Comparison of ENCODE assay signal across 11 mouse cellular contexts in genomic region chr19:23351808-23352491, GRCm38 (mm10).
DNase-seq lines count a peak whose midpoint lies in the region; ATAC-seq and TF ChIP-seq lines count a peak whose summit lies in the region.
"Had no signal": no experiment of that assay in that cellular context is flagged by ENCODE, and none has a peak within 500 bp of the region (broad histone marks: within the 10 kb centered on the region; RNA-seq: fewer than 3 reads in every experiment).

No protein-coding gene starts in this region.

- H3K9me3 ChIP-seq in heart, embryonic 11.5 days (replicated peaks; ENCODE audit: control insufficient read depth, low read length) = no peaks in the 10 kb centered on the region
- H3K9me3 ChIP-seq in lung, embryonic 15.5 days = no peaks in the 10 kb centered on the region
- H3K9me3 ChIP-seq in forebrain, embryonic 10.5 days = no peaks in the 10 kb centered on the region
- H3K9me3 ChIP-seq: heart, embryonic 15.5 days; midbrain, embryonic 15.5 days had no signal

- H3K4me3 ChIP-seq in heart, embryonic 11.5 days (ENCODE audit: low read depth, low read length) = no peak overlapping the region
- 0 out of 2 replicates have a peak overlapping the region, but pooled peaks have one; percentile 5 for H3K4me3 ChIP-seq in testis, adult 2 months (ENCODE audit: control insufficient read depth, low read depth, low read length)
- no peak overlapping the region for H3K4me3 ChIP-seq in lung, embryonic 15.5 days
- H3K4me3 ChIP-seq in forebrain, embryonic 10.5 days = no peak overlapping the region
- H3K4me3 ChIP-seq: heart, embryonic 15.5 days; midbrain, embryonic 15.5 days had no signal

- H3K27ac ChIP-seq in heart, embryonic 11.5 days (ENCODE audit: low read depth, low read length) = no peak overlapping the region
- peak overlapping the region; percentile 34 for H3K27ac ChIP-seq in testis, adult 2 months (ENCODE audit: control insufficient read depth, insufficient read depth, low read depth, low read length)
- H3K27ac ChIP-seq in lung, embryonic 15.5 days = no peak overlapping the region
- no peak overlapping the region for H3K27ac ChIP-seq in forebrain, embryonic 10.5 days
- H3K27ac ChIP-seq: heart, embryonic 15.5 days; midbrain, embryonic 15.5 days had no signal

- no peaks in the 10 kb centered on the region for H3K36me3 ChIP-seq in heart, embryonic 11.5 days (ENCODE audit: control insufficient read depth, insufficient read depth, low read length)
- no peaks in the 10 kb centered on the region for H3K36me3 ChIP-seq in testis, adult 2 months (ENCODE audit: control insufficient read depth, insufficient read depth, low read length)
- no peaks in the 10 kb centered on the region for H3K36me3 ChIP-seq in lung, embryonic 15.5 days
- no peaks in the 10 kb centered on the region for H3K36me3 ChIP-seq in forebrain, embryonic 10.5 days (replicated peaks)
- H3K36me3 ChIP-seq: heart, embryonic 15.5 days; midbrain, embryonic 15.5 days had no signal

- no peaks in the 10 kb centered on the region for H3K27me3 ChIP-seq in heart, embryonic 11.5 days (ENCODE audit: control insufficient read depth, insufficient read depth, low read length)
- H3K27me3 ChIP-seq in testis, adult 2 months (ENCODE audit: control insufficient read depth, insufficient read depth, low read length) = no peaks in the 10 kb centered on the region
- no peaks in the 10 kb centered on the region for H3K27me3 ChIP-seq in lung, embryonic 15.5 days
- no peaks in the 10 kb centered on the region for H3K27me3 ChIP-seq in forebrain, embryonic 10.5 days (ENCODE audit: poor library complexity, severe bottlenecking)
- H3K27me3 ChIP-seq: heart, embryonic 15.5 days; midbrain, embryonic 15.5 days had no signal

- ATAC-seq in heart, embryonic 11.5 days (replicated peaks; ENCODE audit: insufficient number of reproducible peaks, low FRiP score, low TSS enrichment) = no peak
- peak; percentile 71 for ATAC-seq in lung, embryonic 15.5 days (ENCODE audit: borderline replicate concordance, extremely low read depth, low FRiP score, low TSS enrichment)
- ATAC-seq: midbrain, embryonic 15.5 days had no signal

- no peak overlapping the region for H3K9ac ChIP-seq in heart, embryonic 11.5 days (ENCODE audit: low read depth, low read length)
- no peak overlapping the region for H3K9ac ChIP-seq in lung, embryonic 15.5 days
- H3K9ac ChIP-seq: heart, embryonic 15.5 days; midbrain, embryonic 15.5 days had no signal

- no peak overlapping the region for H3K4me2 ChIP-seq in heart, embryonic 11.5 days
- no peak overlapping the region for H3K4me2 ChIP-seq in lung, embryonic 15.5 days
- H3K4me2 ChIP-seq: heart, embryonic 15.5 days; midbrain, embryonic 15.5 days had no signal

- no peak for TF ChIP-seq CTCF in testis, adult 2 months (IDR thresholded peaks at IDR 0.05; ENCODE audit: control insufficient read depth, insufficient read depth, insufficient replicate concordance, low read depth, low read length)

- 62% methylated on average over 13 of the region's 13 CpGs for WGBS in heart, embryonic 11.5 days (ENCODE audit: insufficient replicate concordance)
- 57% methylated on average over 13 of the region's 13 CpGs for WGBS in lung, embryonic 15.5 days
- WGBS in forebrain, embryonic 10.5 days = 92% methylated on average over 13 of the region's 13 CpGs

- peaks cover 6% of the 10 kb centered on the region for H3K4me1 ChIP-seq in heart, embryonic 11.5 days (ENCODE audit: control insufficient read depth, insufficient read depth, low read length)
- peaks cover 4% of the 10 kb centered on the region; the same call in 1 of the 2 replicates for H3K4me1 ChIP-seq in testis, adult 2 months (ENCODE audit: control insufficient read depth, insufficient read depth, low read length)
- H3K4me1 ChIP-seq in lung, embryonic 15.5 days = peaks cover 17% of the 10 kb centered on the region
- H3K4me1 ChIP-seq in forebrain, embryonic 10.5 days = 0 out of 2 replicates have a peak, but pooled peaks cover 4% of the 10 kb centered on the region
- H3K4me1 ChIP-seq: midbrain, embryonic 15.5 days had no signal

- peak; percentile 95 for DNase-seq in heart, adult 11 months
- no peak for DNase-seq in testis, postnatal 14 days (ENCODE audit: low spot score)
- no peak for DNase-seq in adrenal gland, postnatal 14 days
- no peak for DNase-seq in right cerebral cortex, postnatal 25 days
- no peak for DNase-seq in forebrain, embryonic 10.5 days (ENCODE audit: extremely low spot score, low spot score)
- DNase-seq: spleen, adult 18-20 months had no signal

- TF ChIP-seq POLR2A in testis, adult 2 months (IDR thresholded peaks at IDR 0.05; ENCODE audit: control insufficient read depth, low read depth, low read length) = no peak
